Mouse (Mus musculus) kidney, postnatal 25 days (tissue): ENCODE measurements around the gene 1520401A03Rik.

ENCODE experiments used
- DNase-seq, 2 experiments: peaks; one replicate each; pipeline ENCODE4 v3.0.0; 2021; ENCODE audit warnings: mixed read lengths in 2 of 2

The 1520401A03Rik gene

GRCm38 (mm10) chr17:23665511-23665910 is 57.1 kb downstream of the 1520401A03Rik start:
- no peak for DNase-seq

DNA sequence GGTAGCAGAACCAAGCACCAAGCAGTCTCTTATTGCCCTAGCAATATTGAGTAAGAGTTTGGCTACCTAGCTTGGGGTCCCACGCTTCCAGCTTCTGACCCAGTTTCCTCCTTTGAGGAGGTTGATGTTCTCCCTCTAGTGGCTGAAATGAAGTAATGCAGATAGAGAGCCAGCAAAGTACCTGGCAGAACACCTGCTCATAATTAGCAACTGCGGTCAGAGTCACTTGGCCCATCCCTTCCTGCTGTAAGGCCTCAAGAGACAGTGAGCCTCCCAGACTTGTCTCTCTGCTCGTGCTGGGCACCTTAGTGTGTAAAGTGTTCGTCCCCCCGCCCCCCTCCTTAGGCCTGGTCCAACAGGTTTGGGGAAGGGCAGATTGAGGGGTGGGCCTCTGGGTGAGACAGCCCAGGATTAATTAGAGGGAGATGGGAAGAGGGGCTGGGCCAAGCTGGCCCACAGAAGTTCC is 58.0 kb downstream of the 1520401A03Rik start:
- no peak for DNase-seq

- DNase-seq: peak in 1 of 2 experiments; percentile 44
Measured at GRCm38 (mm10) chr17:23661526-23661925, 61.1 kb downstream of the 1520401A03Rik start.

DNA sequence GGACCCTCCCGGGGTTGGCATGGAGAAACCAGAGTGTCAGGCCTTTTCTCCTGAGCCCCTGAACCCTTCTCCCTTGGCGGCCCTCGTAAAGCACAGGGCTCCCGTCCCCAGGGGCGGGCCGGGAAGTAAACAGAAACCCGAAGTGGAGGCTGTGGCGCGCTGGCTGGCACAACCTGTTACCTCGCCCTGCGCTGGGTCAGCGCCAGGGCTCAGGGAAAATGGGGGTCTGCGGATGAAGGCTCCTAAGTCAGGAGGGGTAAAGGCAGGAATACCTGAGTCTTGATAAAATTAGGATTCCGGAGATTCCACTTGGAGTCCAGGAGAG is 61.7 kb downstream of the 1520401A03Rik start:
- DNase-seq: peak in 1 of 2 experiments; percentile 19

GRCm38 (mm10) chr17:23660117-23660875 is 62.3 kb downstream of the 1520401A03Rik start, which contains the start of gene Bicdl2:
TSS of gene Bicdl2 (plus strand) at chr17:23660506.
- peak; percentile 86 to 89 for DNase-seq

DNA sequence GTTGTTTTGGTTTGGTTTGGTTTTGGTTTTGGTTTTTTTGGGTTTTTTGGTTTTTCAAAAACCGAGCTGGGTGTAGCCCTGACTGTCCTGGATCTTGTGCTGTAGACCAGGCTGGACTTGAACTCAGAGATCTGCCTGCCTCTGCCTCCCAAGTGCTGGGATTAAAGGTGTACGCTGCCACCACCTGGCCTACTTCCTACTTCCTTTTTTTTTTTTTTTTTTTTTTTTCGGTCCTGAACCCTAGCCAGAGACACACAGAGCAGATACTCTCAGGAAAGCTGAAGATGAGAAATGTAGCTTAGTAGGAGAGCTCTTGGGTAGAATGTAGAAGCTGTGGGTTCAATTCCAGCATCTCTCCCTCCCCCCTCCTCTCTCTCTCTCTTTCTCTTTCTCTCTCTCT is 64.1 kb downstream of the 1520401A03Rik start:
- no peak for DNase-seq
